Mouse (Mus musculus): ENCODE measurements around the gene Sem1. TPM values are rescaled to one million over a fixed set of nuclear protein-coding genes. Genes with fewer than 3 reads are reported as not detected.
A peak's percentile ranks its signal among the peaks of the same experiment; 100 is the strongest.

Sem1 gene
- 10 to 100 TPM; 47.0 to 50.7 TPM for total RNA-seq (2021)

DNA sequence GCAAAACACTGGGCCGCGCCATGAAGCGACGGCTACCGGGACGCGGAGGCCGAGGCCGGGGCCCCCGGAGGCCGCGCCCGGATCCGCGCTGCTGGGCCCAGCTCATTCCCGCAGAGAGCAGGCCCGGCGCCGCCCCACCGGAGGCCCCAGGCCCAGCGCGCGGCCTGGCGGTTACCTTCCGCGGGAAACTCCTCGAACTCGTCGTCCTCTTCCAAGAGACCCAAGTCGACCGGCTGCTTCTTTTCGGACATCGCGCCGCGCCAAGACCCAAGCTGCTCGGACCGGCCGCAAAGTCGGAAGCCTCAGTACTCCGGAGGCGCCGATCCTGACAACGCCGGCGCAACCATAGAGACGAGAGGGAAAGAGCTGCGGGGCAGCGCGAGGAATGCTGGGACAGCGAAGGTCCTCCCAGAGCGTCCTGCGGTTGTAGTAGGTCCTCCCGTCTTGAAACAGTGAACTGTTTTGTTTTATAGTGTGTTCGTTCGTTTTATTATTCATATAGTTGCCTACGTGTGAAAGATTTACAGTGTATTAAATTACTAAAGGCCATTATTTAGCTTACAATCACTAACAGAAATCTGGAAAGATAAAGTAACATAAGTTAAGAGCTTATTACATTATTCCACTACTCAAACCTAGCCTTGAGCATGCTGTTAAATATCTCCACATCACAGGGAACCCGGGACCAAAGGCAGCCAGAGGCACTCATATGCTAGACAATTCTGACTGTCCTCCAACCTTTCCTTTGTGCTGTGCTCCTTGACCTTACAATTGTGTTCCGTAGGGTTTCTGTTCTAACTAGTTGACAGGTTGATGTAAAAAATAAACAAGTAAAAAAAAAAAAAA is at the start of gene Sem1:
Gene Sem1 (minus strand): TSS at position 360 of the 846 bp plus-strand sequence.
- DNase-seq (ENCODE audit: low spot score in 2 of 2) = peak; percentile 89 to 92
- intact Hi-C loops (cut with DNase I) = loop anchor here (5.0 to 10.0 kb wide), 3 partner anchors 284 to 574 kb away; partner anchors contain the start of genes Dlx6 and Sdhaf3

DNA sequence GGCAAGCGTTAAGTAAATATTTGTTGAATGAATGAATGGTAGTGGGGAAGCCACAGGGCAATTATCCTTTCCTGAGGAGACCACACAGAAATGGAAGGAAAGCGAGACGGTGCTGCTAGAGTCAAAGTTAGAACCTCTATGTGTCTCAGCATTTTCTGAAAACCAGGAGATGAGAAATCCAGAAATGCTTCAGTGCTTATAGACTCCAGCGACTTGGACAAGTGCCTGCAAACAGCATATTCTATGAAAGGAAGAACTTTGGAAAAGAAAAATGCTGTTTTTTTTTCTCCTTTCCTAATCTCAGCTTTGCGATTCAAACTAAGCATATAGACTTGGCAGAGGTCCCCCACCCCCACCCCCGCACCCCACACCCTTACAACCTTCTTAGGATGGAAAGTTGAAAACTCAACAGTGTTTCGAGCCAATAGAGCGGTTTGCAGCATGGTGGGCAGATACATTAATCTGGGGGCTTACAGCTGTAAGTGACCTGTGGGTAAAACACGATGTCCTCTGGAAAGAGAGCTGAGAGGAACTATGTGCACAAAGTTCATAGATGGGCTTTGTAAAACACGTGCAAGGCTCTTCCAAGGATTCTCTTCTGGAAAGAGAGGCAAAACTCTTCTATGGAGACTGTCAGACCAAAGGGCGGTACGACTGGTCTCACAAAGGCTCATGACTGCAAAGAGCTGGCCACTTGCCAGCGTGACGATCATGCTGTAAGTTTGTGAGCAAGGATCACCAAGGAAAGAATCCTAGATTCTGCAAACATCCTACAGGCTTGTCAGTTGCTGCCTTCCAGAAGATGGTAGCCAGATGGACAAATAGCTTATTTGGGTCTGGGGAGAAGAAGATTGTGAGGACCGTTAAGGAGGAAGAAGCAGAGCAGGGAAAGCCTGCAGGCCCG is 44.6 kb upstream of the Sem1 start:
- intact Hi-C loops (cut with DNase I) = no loop called here
- peak in 1 of 2 experiments; percentile 51 for DNase-seq (ENCODE audit: low spot score in 2 of 2)

DNA sequence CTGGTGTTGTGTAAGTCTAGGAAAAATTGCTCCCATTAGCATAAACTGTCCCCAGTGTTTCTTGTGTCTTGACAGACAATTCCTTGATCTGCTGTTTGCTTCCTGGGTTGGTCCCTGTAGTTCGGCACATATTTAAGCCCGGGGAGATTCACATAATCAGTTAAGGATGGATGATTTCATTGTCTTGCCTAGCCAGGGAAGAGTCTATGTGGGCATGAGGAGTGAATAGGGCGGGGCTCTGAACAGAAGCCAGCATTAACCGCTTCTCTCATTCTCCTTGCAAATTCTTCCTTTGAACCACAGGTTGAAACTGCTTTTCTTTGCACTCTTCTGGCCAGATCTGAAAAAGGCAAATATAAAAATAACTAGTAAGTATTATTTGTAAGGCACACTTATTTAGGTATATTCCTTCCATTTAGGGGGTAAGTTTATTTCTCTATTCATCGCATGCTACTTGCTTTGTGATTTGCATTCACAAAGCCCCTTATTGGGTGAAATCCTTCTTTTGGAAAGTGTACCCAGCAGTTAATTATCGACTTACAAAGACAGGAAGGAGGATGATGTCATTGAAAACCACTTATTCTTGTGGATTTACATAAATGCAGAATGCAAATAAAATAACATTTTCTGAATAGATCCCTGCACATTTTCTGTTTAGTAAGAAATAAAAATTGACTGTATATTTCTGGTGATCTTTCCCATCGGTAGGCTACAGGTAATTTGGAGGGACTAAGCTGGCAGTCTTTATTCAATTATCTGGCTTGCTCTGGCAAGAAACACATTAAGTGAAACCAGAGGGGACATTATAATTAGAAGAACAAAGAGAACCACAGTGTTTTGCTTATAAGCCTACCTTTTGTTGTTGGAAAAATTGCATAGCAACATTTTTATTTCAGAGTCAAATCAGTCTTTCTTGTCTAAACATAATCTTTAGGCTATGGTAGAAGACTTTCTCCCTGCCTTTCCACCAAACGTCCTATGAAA is 25.4 kb upstream of the Sem1 start:
- intact Hi-C loops (cut with DNase I) = no loop called here
- DNase-seq (ENCODE audit: low spot score in 2 of 2) = no peak

DNA sequence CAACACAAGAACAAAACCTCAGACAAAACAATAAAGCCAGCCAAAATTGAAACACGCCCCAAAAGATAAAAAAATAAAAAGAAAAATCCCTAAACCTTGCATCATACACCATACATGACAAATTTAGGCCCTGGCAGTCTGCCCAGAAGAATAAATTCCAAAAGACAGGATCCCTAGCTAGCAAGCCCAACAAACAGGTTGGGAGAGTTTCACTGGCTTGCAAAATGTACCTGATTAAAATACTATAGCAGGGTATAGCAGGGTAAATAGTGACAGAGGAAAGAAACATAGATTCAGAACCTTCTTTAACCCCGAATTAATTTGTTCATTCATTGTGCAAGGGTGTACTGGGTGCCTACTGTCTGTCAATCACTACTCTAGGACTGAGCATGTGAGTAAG is 7.8 kb upstream of the Sem1 start:
- DNase-seq (ENCODE audit: low spot score in 2 of 2) = no peak
- intact Hi-C loops (cut with DNase I) = no loop called here

DNA sequence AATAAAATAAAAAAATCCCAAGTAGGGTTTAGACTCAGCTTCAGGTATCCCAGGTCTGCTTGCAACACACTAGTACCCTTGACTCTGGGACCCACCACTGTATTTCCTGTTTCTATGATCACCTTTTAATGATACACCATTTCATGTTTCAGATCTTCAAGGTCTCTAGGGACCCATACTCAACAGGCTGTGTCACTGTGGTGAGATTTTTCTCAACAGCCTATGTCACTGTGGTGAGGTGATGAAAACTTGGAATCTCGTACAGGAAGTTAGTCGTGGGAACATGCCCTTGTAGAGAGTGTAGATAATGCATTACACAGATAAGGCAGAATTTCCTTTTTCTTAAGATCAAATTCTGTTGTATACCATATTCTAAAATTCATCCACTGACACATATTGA is 3.4 kb upstream of the Sem1 start:
- no peak for DNase-seq (ENCODE audit: low spot score in 2 of 2)
- intact Hi-C loops (cut with DNase I) = no loop called here

DNA sequence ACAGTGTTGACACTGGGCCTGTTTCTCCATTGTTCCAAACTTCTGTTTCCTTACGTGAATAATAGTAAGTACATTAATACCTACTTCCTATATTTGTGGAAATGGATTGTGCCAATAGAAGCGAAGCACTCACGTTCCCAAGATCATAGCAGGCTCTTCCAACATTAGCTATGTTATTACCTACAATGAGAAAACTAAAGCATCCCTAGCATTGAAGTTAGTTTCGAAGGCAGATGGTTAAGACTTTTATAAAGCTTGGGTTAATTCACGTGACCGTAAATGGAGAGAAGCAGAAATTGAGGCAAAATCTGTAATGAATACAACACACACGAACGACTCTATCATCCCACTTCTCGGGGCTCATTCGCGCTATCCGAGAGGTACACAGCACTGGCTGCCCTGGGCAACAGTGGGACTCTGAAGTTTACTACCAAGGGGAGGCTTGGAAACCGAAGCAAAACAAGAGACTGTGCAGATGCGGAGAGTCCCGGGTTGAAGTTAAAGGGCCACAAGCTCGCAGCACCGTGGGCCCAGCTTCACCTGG is 650 bp downstream of the Sem1 start:
- intact Hi-C loops (cut with DNase I) = loop anchor here (5.0 to 10.0 kb wide), 3 partner anchors 284 to 573 kb away; partner anchors contain the start of genes Dlx6 and Sdhaf3
- DNase-seq (ENCODE audit: low spot score in 2 of 2) = peak in 1 of 2 experiments; percentile 22

DNA sequence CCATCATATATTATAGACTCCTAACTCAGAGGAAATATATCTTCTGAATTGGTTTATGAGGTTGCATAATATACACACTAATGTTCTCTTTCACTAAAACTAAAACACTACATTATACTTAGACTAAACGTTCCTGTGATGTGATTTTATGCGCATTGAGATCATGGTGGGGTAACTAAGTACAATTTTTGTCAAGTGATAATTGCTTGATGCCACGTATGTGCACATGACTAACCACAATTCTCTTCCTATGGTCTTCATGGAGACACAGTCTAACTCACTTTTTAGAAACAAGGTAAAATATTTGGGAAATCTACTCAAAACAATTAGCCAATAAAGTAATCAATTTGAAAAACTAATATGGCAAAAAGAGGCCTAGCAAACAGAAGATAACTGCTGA is 1.2 kb downstream of the Sem1 start:
- intact Hi-C loops (cut with DNase I) = loop anchor here (5.0 to 10.0 kb wide), 3 partner anchors 285 to 572 kb away; partner anchors contain the start of genes Dlx6 and Sdhaf3
- no peak for DNase-seq (ENCODE audit: low spot score in 2 of 2)

DNA sequence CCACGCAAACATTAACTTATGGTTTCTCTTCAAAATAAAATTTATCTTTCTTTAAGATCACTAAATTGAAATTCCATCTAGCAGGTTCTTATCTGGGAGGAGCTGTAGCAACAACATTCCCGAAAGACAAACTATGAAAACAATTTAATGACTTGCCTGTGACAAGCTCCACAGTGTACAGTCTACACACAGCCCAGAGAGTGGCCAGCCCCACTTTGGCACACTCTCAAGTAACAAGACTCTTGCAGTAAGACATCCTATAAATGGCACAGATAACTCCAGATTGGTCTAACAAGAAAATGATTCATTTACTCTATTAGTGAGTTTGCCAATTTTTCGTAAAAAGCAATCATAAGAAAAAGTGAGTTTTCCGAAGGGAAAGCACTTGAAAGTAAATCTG is 2.7 kb downstream of the Sem1 start:
- intact Hi-C loops (cut with DNase I) = loop anchor here (5.0 to 10.0 kb wide), 3 partner anchors 287 to 571 kb away; partner anchors contain the start of genes Dlx6 and Sdhaf3
- DNase-seq (ENCODE audit: low spot score in 2 of 2) = no peak

DNA sequence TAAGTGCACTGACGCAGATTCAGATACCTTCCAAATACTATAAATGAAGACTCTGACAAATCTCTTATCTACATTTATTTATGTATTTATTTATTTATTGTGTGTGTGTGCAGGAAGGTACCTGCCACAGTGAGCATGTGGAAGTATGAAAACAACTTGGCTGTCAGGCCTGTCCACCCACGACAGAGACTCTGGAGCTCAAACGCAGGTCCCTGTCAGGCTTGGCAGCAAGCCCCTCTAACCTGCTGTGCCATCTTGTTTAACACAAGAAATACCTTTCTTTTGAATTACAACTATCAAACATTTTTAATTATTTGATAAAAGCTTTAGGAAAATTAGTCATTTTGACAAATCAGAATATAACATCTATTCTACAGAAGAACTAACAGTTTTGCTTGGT is 10.0 kb downstream of the Sem1 start:
- intact Hi-C loops (cut with DNase I) = no loop called here
- DNase-seq (ENCODE audit: low spot score in 2 of 2) = no peak

DNA sequence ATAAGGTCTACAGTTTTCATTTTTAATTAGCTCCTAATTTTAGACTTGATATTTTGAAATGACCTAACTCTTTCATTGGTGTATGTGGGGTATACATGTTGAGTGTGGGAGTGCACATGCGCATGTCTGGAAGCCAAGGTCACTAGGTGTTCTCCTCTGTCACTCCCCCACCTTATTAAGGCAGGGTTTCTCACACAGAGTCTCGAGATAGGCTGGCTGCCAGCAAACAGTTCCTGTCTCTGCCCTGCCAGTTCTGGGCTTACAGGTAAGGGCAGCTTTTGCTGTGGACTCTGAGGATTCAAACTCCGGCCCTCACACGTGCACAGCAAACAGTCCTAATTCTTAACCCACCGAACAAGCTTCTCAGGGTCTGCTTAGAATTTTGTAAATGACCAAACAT is 14.8 kb downstream of the Sem1 start:
- no peak for DNase-seq (ENCODE audit: low spot score in 2 of 2)
- intact Hi-C loops (cut with DNase I) = no loop called here

DNA sequence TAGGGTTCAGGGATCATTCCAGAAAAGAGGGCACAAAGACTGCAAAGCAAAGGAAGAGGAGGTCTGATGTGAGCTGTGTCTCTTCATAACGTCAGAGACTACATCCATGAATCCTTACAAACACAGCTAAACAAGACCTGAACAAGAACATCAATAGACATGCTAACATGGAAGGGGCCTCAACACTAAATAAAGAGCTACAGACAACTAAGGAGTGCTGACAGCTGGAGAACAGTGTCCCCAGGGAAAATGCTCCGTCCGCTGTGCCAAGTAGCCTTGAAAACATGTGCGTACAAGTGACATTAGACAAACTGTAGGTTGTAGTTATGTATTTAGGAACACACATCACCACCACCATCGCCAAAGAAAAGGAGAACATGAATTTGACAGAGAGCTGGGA is 15.7 kb downstream of the Sem1 start:
- DNase-seq (ENCODE audit: low spot score in 2 of 2) = no peak
- intact Hi-C loops (cut with DNase I) = no loop called here

DNA sequence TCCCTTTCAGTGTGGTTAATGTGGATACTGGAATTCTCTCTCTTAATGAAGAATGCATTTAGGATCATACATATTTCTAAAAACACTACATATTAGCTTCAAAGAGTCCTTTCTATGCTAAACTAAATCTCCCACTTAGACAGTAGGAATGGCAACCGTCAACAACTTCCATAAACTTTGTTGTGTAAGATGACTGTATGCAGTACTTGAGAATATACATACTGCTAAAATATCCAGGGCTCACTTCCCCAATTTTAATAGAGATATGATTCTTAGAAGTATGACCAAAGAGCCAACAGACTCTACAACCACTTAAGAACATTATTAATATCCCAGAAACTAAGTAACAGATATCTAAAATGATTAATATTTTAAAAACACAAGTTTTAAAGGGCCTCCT is 20.8 kb downstream of the Sem1 start:
- no peak for DNase-seq (ENCODE audit: low spot score in 2 of 2)
- intact Hi-C loops (cut with DNase I) = no loop called here

DNA sequence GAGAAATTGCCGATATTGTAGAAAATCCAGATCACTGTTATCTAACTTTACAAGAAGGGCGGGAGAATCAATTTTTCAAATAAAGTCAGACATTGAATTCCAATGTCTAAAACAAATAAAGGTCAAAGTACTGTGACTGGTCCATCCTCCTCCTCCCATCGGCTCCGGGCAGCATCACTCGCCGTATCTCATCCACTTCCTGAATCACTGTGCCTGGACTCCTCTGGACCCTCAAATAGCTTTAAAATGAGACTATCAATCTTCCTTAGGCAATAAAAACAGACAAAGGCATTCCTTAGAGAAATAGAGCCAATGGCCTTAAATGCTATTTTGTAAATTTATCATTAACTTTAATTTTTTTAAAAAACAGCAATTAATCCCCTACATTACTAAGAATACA is 26.5 kb downstream of the Sem1 start:
- intact Hi-C loops (cut with DNase I) = no loop called here
- no peak for DNase-seq (ENCODE audit: low spot score in 2 of 2)

DNA sequence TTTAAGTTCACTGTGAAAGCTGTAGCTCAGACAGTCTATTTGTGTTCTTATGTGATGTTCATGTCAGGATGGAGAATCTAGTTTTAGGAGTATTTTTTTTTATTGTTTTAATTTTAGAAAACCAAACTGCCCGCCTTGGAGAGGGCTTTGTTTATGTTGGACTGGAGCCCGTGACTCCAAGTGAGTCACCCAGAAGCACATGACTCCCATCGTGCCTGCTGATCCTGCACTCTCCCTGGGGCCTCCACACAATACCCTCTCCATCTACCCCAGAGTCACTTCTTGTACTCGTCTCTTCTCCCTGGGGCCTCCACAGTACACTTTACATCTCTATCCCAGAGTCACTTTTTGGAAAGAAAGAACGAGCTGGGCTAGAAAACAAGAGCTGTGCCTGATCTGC is 30.5 kb downstream of the Sem1 start:
- peak in 1 of 2 experiments; percentile 38 for DNase-seq (ENCODE audit: low spot score in 2 of 2)
- intact Hi-C loops (cut with DNase I) = no loop called here

DNA sequence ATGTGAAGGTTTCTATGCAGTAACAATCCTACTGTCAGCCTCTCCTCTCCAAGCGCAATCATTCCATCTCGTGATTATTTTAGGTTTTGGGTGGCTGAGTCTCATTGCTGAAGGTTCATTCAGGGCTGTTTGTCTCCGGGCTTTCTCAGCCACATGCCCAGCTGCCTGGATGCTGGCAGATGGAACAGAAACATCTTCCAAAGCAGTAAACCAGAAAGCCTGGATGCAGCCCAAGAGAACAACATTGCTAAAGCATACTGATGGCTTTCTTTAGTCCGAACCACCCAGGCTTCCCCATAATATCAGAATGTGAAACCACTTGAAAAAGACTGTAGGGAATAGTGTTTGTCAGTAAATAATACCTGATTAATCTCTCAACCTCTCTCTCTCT is 34.2 kb downstream of the Sem1 start:
- peak; percentile 36 to 74 for DNase-seq (ENCODE audit: low spot score in 2 of 2)
- intact Hi-C loops (cut with DNase I) = no loop called here

DNA sequence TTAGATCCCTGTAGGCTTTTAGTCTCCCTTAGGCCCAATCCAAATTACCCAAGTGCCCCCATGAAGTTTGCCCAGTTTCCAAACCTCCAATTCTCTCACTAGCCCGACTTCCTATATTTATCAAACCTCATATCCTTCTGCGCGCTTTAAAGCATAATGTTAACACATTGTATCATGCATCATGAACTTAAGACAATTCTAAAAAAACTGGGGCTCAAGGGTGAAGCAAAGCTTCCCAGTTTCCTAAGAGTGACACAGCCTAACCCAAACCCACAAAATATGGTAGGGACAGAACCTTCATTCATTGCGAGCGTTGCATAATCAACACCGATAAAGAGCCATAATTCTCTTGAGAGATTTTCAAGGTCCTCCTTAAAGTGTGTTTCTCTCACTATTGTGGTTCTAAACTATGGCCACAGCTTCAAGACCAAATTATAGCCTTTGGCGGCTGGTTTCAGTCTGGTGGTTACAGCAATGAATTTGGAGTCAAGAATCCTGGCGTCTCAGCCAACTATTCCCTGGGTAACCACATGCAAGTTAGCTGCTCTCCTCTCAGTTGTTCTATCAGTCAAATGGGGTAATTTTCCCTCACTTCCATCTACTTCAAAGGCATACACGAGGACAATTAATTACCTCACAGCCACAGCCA is 34.7 kb downstream of the Sem1 start:
- no peak for DNase-seq (ENCODE audit: low spot score in 2 of 2)

DNA sequence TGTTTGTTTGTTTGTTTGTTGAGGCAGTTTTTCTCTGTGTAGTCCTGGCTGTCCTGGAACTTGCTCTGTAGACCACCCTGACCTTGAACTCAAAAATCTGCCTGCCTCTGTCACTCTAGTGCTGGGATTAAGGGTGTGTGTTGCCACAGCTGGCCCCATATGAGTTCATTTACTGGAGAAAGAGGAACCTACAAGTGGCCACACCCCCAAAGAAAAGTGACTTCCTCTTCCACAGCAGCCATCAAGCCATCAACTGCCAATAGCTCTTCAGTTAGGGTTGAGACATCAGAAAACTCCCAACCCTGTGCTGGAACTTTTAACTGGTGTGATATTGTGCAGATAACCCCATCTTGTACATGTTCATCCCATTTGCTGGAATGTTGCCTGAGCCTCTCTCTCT is 36.3 kb downstream of the Sem1 start:
- intact Hi-C loops (cut with DNase I) = no loop called here
- DNase-seq (ENCODE audit: low spot score in 2 of 2) = no peak

More for the DNA sequence above, 34.7 kb downstream of the Sem1 start:
- intact Hi-C loops (cut with DNase I) = no loop called here

DNA sequence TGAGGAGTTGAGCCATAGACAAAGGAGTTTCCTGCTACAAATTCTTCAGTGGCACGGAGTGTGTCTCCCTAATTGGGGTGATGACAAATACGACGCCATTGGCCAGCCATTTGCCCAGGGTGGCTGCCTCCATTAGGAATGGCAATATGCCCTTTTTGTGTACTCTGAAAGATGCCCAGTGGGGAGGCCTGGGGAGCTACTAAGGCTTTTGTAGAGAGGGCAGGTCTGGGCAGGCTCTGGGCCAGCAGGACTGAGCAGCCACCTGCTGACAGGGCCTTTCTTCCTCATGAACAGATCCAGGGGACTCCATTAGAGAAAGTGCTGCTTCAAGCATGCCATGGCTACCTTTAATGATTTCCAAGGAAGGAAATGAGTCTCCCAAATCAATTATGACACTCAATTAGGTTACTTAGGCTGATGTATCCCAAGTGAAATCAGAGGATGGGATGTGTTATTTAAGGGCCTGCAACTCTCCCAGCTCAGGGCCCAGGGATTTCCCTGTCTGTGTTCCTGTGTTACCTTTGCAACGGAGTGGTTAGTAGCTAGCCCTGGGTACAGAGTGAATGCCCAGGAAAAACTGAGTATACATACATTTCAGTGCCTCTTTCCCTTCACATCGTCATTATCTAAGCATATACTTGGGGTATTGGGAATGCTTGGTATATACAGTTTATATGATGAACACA is 41.5 kb downstream of the Sem1 start:
- intact Hi-C loops (cut with DNase I) = no loop called here
- no peak for DNase-seq (ENCODE audit: low spot score in 2 of 2)

Data from left cerebral cortex, postnatal 25 days (tissue).